13 mouse cellular contexts compared by ENCODE assay signal in genomic region chr16:43935367-43935766, GRCm38 (mm10). TPM values are rescaled to one million over a fixed set of nuclear protein-coding genes. Genes with fewer than 3 reads are reported as not detected.
DNase-seq lines count a peak whose midpoint lies in the region; ATAC-seq and TF ChIP-seq lines count a peak whose summit lies in the region.
"Had no signal": no experiment of that assay in that cellular context is flagged by ENCODE, and none has a peak within 500 bp of the region (broad histone marks: within the 10 kb centered on the region; RNA-seq: fewer than 3 reads in every experiment).

No protein-coding gene starts in this region.

- no peak overlapping the region for H3K9ac ChIP-seq in hindbrain, embryonic 14.5 days
- H3K9ac ChIP-seq in lung, embryonic 14.5 days = no peak overlapping the region
- H3K9ac ChIP-seq: liver, embryonic 14.5 days had no signal

- H3K27me3 ChIP-seq in hindbrain, embryonic 14.5 days (ENCODE audit: control insufficient read depth, insufficient read depth, low read length) = no peaks in the 10 kb centered on the region
- no peaks in the 10 kb centered on the region for H3K27me3 ChIP-seq in hindbrain, embryonic 10.5 days (ENCODE audit: insufficient read depth, poor library complexity, severe bottlenecking)
- H3K27me3 ChIP-seq in lung, embryonic 14.5 days (ENCODE audit: insufficient read depth, low read length) = no peaks in the 10 kb centered on the region

- TF ChIP-seq CTCF in lung, embryonic 14.5 days (IDR thresholded peaks at IDR 0.05; ENCODE audit: low read depth) = no peak

- no peak overlapping the region for H3K4me3 ChIP-seq in hindbrain, embryonic 14.5 days (replicated peaks; ENCODE audit: low read length)
- no peak overlapping the region for H3K4me3 ChIP-seq in hindbrain, embryonic 10.5 days
- no peak overlapping the region for H3K4me3 ChIP-seq in lung, embryonic 14.5 days (ENCODE audit: low read depth, low read length)
- H3K4me3 ChIP-seq: midbrain, embryonic 10.5 days had no signal

- no peak overlapping the region for H3K4me2 ChIP-seq in hindbrain, embryonic 14.5 days (replicated peaks)
- H3K4me2 ChIP-seq in lung, embryonic 14.5 days = no peak overlapping the region

- H3K9me3 ChIP-seq in hindbrain, embryonic 14.5 days (ENCODE audit: control insufficient read depth, low read length) = no peaks in the 10 kb centered on the region
- no peaks in the 10 kb centered on the region for H3K9me3 ChIP-seq in hindbrain, embryonic 10.5 days
- no peaks in the 10 kb centered on the region for H3K9me3 ChIP-seq in lung, embryonic 14.5 days (ENCODE audit: low read depth, low read length)
- H3K9me3 ChIP-seq: midbrain, embryonic 10.5 days had no signal

- no peak for ATAC-seq in hindbrain, embryonic 14.5 days (ENCODE audit: low FRiP score)
- ATAC-seq in lung, embryonic 14.5 days (ENCODE audit: insufficient read depth) = peak; percentile 80; the same call in 1 of the 2 replicates
- no peak for ATAC-seq in megakaryocyte, adult 5-6 weeks (ENCODE audit: poor library complexity, severe bottlenecking)
- ATAC-seq: forebrain, embryonic 16.5 days; inflammation-experienced regulatory T-cells, adult 6 months had no signal

- peak; percentile 35 for DNase-seq in hindbrain, embryonic 14.5 days (ENCODE audit: low spot score)
- no peak for DNase-seq in hindbrain, embryonic 10.5 days (ENCODE audit: low spot score)
- peak; percentile 72 for DNase-seq in lung, embryonic 14.5 days
- no peak for DNase-seq in lung, adult 18-20 months
- DNase-seq in cerebellum, adult 9-11 months = peak; percentile 9
- peak; percentile 9 for DNase-seq in forelimb bud, embryonic 11.5 days (ENCODE audit: low read depth, low spot score)
- DNase-seq: adrenal gland, postnatal 10 days; spleen, adult 18-20 months had no signal

- H3K4me1 ChIP-seq in hindbrain, embryonic 14.5 days (replicated peaks; ENCODE audit: control insufficient read depth, insufficient read depth, low read length) = 0 out of 2 replicates have a peak, but pooled peaks cover 5% of the 10 kb centered on the region
- H3K4me1 ChIP-seq in hindbrain, embryonic 10.5 days (replicated peaks) = no peaks in the 10 kb centered on the region
- peaks cover 10% of the 10 kb centered on the region for H3K4me1 ChIP-seq in lung, embryonic 14.5 days (ENCODE audit: insufficient read depth)
- H3K4me1 ChIP-seq: midbrain, embryonic 10.5 days had no signal

- 74% methylated on average over 3 of the region's 3 CpGs for WGBS in hindbrain, embryonic 14.5 days
- WGBS in hindbrain, embryonic 10.5 days = 91% methylated on average over 3 of the region's 3 CpGs
- 33% methylated on average over 3 of the region's 3 CpGs for WGBS in lung, embryonic 14.5 days

- H3K27ac ChIP-seq in hindbrain, embryonic 14.5 days = no peak overlapping the region
- no peak overlapping the region for H3K27ac ChIP-seq in hindbrain, embryonic 10.5 days
- no peak overlapping the region for H3K27ac ChIP-seq in lung, embryonic 14.5 days (ENCODE audit: low read depth)
- H3K27ac ChIP-seq: liver, embryonic 14.5 days; midbrain, embryonic 10.5 days had no signal

- H3K36me3 ChIP-seq in hindbrain, embryonic 14.5 days (replicated peaks; ENCODE audit: control insufficient read depth, insufficient read depth) = no peaks in the 10 kb centered on the region
- 0 out of 2 replicates have a peak, but pooled peaks cover 15% of the 10 kb centered on the region for H3K36me3 ChIP-seq in hindbrain, embryonic 10.5 days
- H3K36me3 ChIP-seq in lung, embryonic 14.5 days (ENCODE audit: insufficient read depth) = no peaks in the 10 kb centered on the region

RNA-seq across cellular contexts. Expression of gene Qtrt2, which starts 8.8 kb away (rescaled TPM):
- 23.3 and 26.3 TPM in 2 replicates for polyA plus RNA-seq in hindbrain, embryonic 14.5 days (2014; fragmentation: Nextera tagmentation; extraction: Ambion mirVana)
- 25.1 and 31.5 TPM in 2 replicates for polyA plus RNA-seq in hindbrain, embryonic 10.5 days (2016; fragmentation: Nextera tagmentation; extraction: Ambion mirVana)
- 39.5 and 43.0 TPM in 2 replicates for polyA plus RNA-seq in lung, embryonic 14.5 days (2014; fragmentation: Nextera tagmentation; extraction: Ambion mirVana)
- 2.6 and 3.5 TPM in 2 replicates for total RNA-seq in megakaryocyte, adult 5-6 weeks (2015)
- 7.8 and 15.8 TPM in 2 replicates for total RNA-seq in megakaryocyte, adult 5-6 weeks (2017)

RNA-seq across cellular contexts. Expression of gene Zdhhc23, which starts 44.2 kb away (rescaled TPM):
- 3.6 and 3.8 TPM in 2 replicates for polyA plus RNA-seq in hindbrain, embryonic 14.5 days (2014; fragmentation: Nextera tagmentation; extraction: Ambion mirVana)
- 0.25 and 0.32 TPM in 2 replicates for polyA plus RNA-seq in hindbrain, embryonic 10.5 days (2016; fragmentation: Nextera tagmentation; extraction: Ambion mirVana)
- polyA plus RNA-seq in lung, embryonic 14.5 days (2014; fragmentation: Nextera tagmentation; extraction: Ambion mirVana) = 2.1 TPM in 2 replicates
- 0.91 and 0.98 TPM in 2 replicates for total RNA-seq in megakaryocyte, adult 5-6 weeks (2015)
- total RNA-seq in megakaryocyte, adult 5-6 weeks (2017) = 0.41 and 1.5 TPM in 2 replicates

RNA-seq across cellular contexts. Expression of gene Ccdc191, which starts 45.8 kb away (rescaled TPM):
- 4.2 and 7.7 TPM in 2 replicates for polyA plus RNA-seq in hindbrain, embryonic 14.5 days (2014; fragmentation: Nextera tagmentation; extraction: Ambion mirVana)
- 12.7 and 15.2 TPM in 2 replicates for polyA plus RNA-seq in hindbrain, embryonic 10.5 days (2016; fragmentation: Nextera tagmentation; extraction: Ambion mirVana)
- 7.6 and 10.5 TPM in 2 replicates for polyA plus RNA-seq in lung, embryonic 14.5 days (2014; fragmentation: Nextera tagmentation; extraction: Ambion mirVana)
- total RNA-seq in megakaryocyte, adult 5-6 weeks (2015) = 2.6 and 5.8 TPM in 2 replicates
- total RNA-seq in megakaryocyte, adult 5-6 weeks (2017) = 4.6 and 10.7 TPM in 2 replicates

Comparison
In these comparisons a context has a peak if more than half of its experiments do, and no peak if none do; other contexts are left out.
1. DNase-seq: peak in hindbrain, embryonic 14.5 days (single experiment), lung, embryonic 14.5 days (single experiment), cerebellum, adult 9-11 months (single experiment) and forelimb bud, embryonic 11.5 days (single experiment); none in hindbrain, embryonic 10.5 days (single experiment) and lung, adult 18-20 months (0 of 2).